Mouse (Mus musculus) neural tube, embryonic 12.5 days (tissue): ENCODE data around the gene Kirrel3. TPM values are rescaled to one million over a fixed set of nuclear protein-coding genes. Genes with fewer than 3 reads are reported as not detected.

Experiments
- ATAC-seq: fragments of 200-750 bp; cut with Nextera tagmentation; 2 replicates; pipeline ENCODE4 v1.8.0; 2017; ENCODE audit warnings: low read depth, mild to moderate bottlenecking, moderate TSS enrichment, moderate library complexity; ENCODE audit not compliant: low FRiP score
- H3K27ac ChIP-seq: fragments of 300-500 bp; sonication (generic); 2 replicates; pipeline ENCODE4 v1.5.1; 2016
- H3K27me3 ChIP-seq: fragments of 300-500 bp; sonication (generic); replicated peaks from 2 replicates; pipeline ENCODE4 v1.6.1; 2016; ENCODE audit warnings: mild to moderate bottlenecking
- H3K36me3 ChIP-seq: fragments of 300-500 bp; sonication (generic); 2 replicates; pipeline ENCODE4 v1.6.1; 2016; ENCODE audit warnings: mild to moderate bottlenecking
- H3K4me1 ChIP-seq: fragments of 300-500 bp; sonication (generic); 2 replicates; pipeline ENCODE4 v1.6.1; 2016
- H3K4me2 ChIP-seq: fragments of 300-500 bp; sonication (generic); replicated peaks from 2 replicates; pipeline ENCODE4 v1.6.1; 2016; ENCODE audit warnings: mild to moderate bottlenecking
- H3K4me3 ChIP-seq: fragments of 300-500 bp; sonication (generic); 2 replicates; pipeline ENCODE4 v1.5.1; 2016
- H3K9ac ChIP-seq: fragments of 300-500 bp; sonication (generic); 2 replicates; pipeline ENCODE4 v1.6.1; 2016; ENCODE audit warnings: mild to moderate bottlenecking
- H3K9me3 ChIP-seq: fragments of 300-500 bp; sonication (generic); 2 replicates; pipeline ENCODE4 v1.6.1; 2016; ENCODE audit warnings: mild to moderate bottlenecking
- WGBS: fragments of 180-500 bp; shearing (Covaris S2); methylation state at CpG from one replicate; pipeline ENCODE4 v1.1.7; 2016; 5-methylcytosine and 5-hydroxymethylcytosine counted together
- polyA plus RNA-seq: library from polyadenylated mRNA; unstranded; fragments of >200 nt; fragmentation: Nextera tagmentation; extraction: Ambion mirVana; gene quantifications from 2 replicates; pipeline ENCODE4 v1.2.1, GENCODE M21; 2016

Gene Kirrel3
- polyA plus RNA-seq, 1 experiment from 2014 or later, result 12.7 TPM

- H3K9me3 ChIP-seq, result no peaks in the 10 kb centered on the region
- peak; percentile 41; the same call in 1 of the 2 replicates for ATAC-seq
- H3K27ac ChIP-seq, result no peak overlapping the region
Observed at GRCm38 (mm10) chr9:34824358-34825088, 338.8 kb downstream of the Kirrel3 start.

GRCm38 (mm10) chr9:34825089-34825400 lies 339.4 kb downstream of the Kirrel3 start:
- no peaks in the 10 kb centered on the region for H3K36me3 ChIP-seq
- no peaks in the 10 kb centered on the region for H3K27me3 ChIP-seq
- WGBS, result 46% methylated on average over 2 of the region's 2 CpGs
- peaks cover 4% of the 10 kb centered on the region; the same call in 1 of the 2 replicates for H3K4me1 ChIP-seq
- H3K9ac ChIP-seq, result no peak overlapping the region
- H3K27ac ChIP-seq, result no peak overlapping the region
- no peak overlapping the region for H3K4me3 ChIP-seq
- peak; percentile 65 for ATAC-seq
- no peaks in the 10 kb centered on the region for H3K9me3 ChIP-seq
- H3K4me2 ChIP-seq, result no peak overlapping the region

More at GRCm38 (mm10) chr9:34824358-34825088, 338.8 kb downstream of the Kirrel3 start:
- 73% methylated on average over 18 of the region's 18 CpGs for WGBS
- Histone ChIP-seq H3K4me2 (no peak overlapping the region), H3K4me3 (no peak overlapping the region), H3K36me3 (no peaks in the 10 kb centered on the region), H3K4me1 (peaks cover 4% of the 10 kb centered on the region; the same call in 1 of the 2 replicates), H3K9ac (no peak overlapping the region), H3K27me3 (no peaks in the 10 kb centered on the region)

DNA sequence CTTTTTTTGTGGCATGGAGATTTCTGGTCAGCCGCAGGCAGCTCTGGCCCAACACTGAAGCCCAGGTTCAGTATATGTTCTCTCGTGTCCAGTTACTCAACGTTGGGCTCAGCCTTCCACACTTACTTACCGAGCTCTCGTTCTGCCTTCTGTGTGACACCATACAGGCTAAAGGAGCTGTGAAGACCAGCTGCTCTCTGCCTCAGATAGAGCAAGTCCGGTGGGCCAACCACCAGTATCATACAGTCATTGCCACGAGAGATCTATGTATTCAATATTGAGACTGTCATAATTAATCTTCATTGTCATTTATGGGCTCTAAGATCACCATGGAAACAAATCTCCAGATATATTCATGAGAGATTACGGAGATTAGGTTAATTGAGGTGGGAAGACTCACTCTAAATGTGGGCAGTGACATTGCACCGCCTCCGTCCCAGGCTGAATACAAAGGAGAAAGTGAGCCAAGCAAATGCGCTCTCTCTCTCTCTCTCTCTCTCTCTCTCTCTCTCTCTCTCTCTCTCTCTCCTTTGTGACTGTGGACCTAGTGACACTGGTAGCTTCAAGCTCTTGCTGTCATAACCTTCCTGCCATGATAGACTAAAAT lies 339.8 kb downstream of the Kirrel3 start:
- Histone ChIP-seq H3K9me3 (no peaks in the 10 kb centered on the region), H3K4me3 (no peak overlapping the region), H3K4me2 (no peak overlapping the region), H3K36me3 (no peaks in the 10 kb centered on the region), H3K27me3 (no peaks in the 10 kb centered on the region), H3K9ac (no peak overlapping the region), H3K4me1 (peaks cover 4% of the 10 kb centered on the region; the same call in 1 of the 2 replicates), H3K27ac (no peak overlapping the region)
- peak; percentile 75 for ATAC-seq
- WGBS, result 57% methylated on average over 11 of the region's 11 CpGs

DNA sequence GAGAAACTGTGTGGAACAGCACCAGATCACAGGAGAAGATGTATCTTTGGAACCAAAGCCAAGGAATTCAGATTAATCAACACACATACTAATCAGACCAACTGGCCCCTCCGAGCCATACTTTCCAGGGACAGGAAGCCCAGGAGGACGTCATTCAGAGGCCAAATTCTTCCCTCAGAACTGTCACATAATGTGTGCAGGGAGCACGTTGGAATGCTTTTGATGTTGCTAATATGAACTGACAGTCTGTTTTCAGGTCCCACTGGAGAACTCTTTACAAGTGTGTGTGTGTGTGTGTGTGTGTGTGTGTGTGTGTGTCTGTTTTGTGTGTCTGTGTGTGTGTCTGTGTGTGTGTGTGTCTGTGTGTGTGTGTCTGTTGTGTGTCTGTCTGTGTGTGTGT lies 345.0 kb downstream of the Kirrel3 start:
- H3K36me3 ChIP-seq, result no peaks in the 10 kb centered on the region
- H3K4me3 ChIP-seq, result no peak overlapping the region
- H3K27me3 ChIP-seq, result no peaks in the 10 kb centered on the region
- H3K4me1 ChIP-seq, result peaks cover 4% of the 10 kb centered on the region; the same call in 1 of the 2 replicates
- no peak for ATAC-seq
- 59% methylated on average over 3 of the region's 3 CpGs for WGBS
- H3K9me3 ChIP-seq, result no peaks in the 10 kb centered on the region
- H3K27ac ChIP-seq, result no peak overlapping the region
- H3K4me2 ChIP-seq, result no peak overlapping the region
- no peak overlapping the region for H3K9ac ChIP-seq

- H3K4me2 ChIP-seq, result no peak overlapping the region
- no peak for ATAC-seq
- no peaks in the 10 kb centered on the region for H3K36me3 ChIP-seq
- no peaks in the 10 kb centered on the region for H3K9me3 ChIP-seq
- H3K27me3 ChIP-seq, result no peaks in the 10 kb centered on the region
- H3K4me3 ChIP-seq, result no peak overlapping the region
- no peak overlapping the region for H3K27ac ChIP-seq
- WGBS, result 69% methylated on average over 2 of the region's 2 CpGs
- no peaks in the 10 kb centered on the region for H3K4me1 ChIP-seq
- no peak overlapping the region for H3K9ac ChIP-seq
Observed at GRCm38 (mm10) chr9:34836801-34837200, 351.1 kb downstream of the Kirrel3 start.

- Histone ChIP-seq H3K4me3 (no peak overlapping the region), H3K9me3 (no peaks in the 10 kb centered on the region), H3K9ac (no peak overlapping the region), H3K27me3 (no peaks in the 10 kb centered on the region), H3K27ac (no peak overlapping the region), H3K4me1 (no peaks in the 10 kb centered on the region), H3K4me2 (no peak overlapping the region), H3K36me3 (no peaks in the 10 kb centered on the region)
- 37% methylated on average over 10 of the region's 10 CpGs for WGBS
- no peak for ATAC-seq
Observed at GRCm38 (mm10) chr9:34837700-34838462, 352.2 kb downstream of the Kirrel3 start.

- H3K36me3 ChIP-seq, result no peaks in the 10 kb centered on the region
- H3K27ac ChIP-seq, result no peak overlapping the region
- H3K9ac ChIP-seq, result no peak overlapping the region
- no peaks in the 10 kb centered on the region for H3K4me1 ChIP-seq
- H3K4me3 ChIP-seq, result no peak overlapping the region
- H3K9me3 ChIP-seq, result no peaks in the 10 kb centered on the region
- H3K27me3 ChIP-seq, result no peaks in the 10 kb centered on the region
- WGBS, result 84% methylated on average over 10 of the region's 10 CpGs
- H3K4me2 ChIP-seq, result no peak overlapping the region
- ATAC-seq, result no peak
Observed at GRCm38 (mm10) chr9:34843275-34843965, 357.7 kb downstream of the Kirrel3 start.

- no peaks in the 10 kb centered on the region for H3K4me1 ChIP-seq
- H3K27me3 ChIP-seq, result no peaks in the 10 kb centered on the region
- H3K4me3 ChIP-seq, result no peak overlapping the region
- no peak overlapping the region for H3K9ac ChIP-seq
- H3K36me3 ChIP-seq, result no peaks in the 10 kb centered on the region
- H3K27ac ChIP-seq, result no peak overlapping the region
- no peaks in the 10 kb centered on the region for H3K9me3 ChIP-seq
- WGBS, result 42% methylated on average over 1 of the region's 1 CpGs
- no peak for ATAC-seq
- H3K4me2 ChIP-seq, result no peak overlapping the region
Observed at GRCm38 (mm10) chr9:34846440-34846839, 360.7 kb downstream of the Kirrel3 start.

- H3K27me3 ChIP-seq, result no peaks in the 10 kb centered on the region
- WGBS, result 56% methylated on average over 5 of the region's 5 CpGs
- H3K4me2 ChIP-seq, result no peak overlapping the region
- no peak overlapping the region for H3K9ac ChIP-seq
- ATAC-seq, result no peak
- no peaks in the 10 kb centered on the region for H3K9me3 ChIP-seq
- H3K4me1 ChIP-seq, result no peaks in the 10 kb centered on the region
- H3K4me3 ChIP-seq, result no peak overlapping the region
- H3K36me3 ChIP-seq, result no peaks in the 10 kb centered on the region
- H3K27ac ChIP-seq, result no peak overlapping the region
Observed at GRCm38 (mm10) chr9:34847664-34848063, 362.0 kb downstream of the Kirrel3 start.

GRCm38 (mm10) chr9:34851136-34851535 lies 365.4 kb downstream of the Kirrel3 start:
- Histone ChIP-seq H3K36me3 (no peaks in the 10 kb centered on the region), H3K9me3 (no peaks in the 10 kb centered on the region), H3K27me3 (no peaks in the 10 kb centered on the region), H3K27ac (no peak overlapping the region), H3K4me3 (no peak overlapping the region), H3K4me2 (no peak overlapping the region), H3K9ac (no peak overlapping the region), H3K4me1 (no peaks in the 10 kb centered on the region; the same call in 1 of the 2 replicates)
- 90% methylated on average over 4 of the region's 4 CpGs for WGBS
- no peak for ATAC-seq

DNA sequence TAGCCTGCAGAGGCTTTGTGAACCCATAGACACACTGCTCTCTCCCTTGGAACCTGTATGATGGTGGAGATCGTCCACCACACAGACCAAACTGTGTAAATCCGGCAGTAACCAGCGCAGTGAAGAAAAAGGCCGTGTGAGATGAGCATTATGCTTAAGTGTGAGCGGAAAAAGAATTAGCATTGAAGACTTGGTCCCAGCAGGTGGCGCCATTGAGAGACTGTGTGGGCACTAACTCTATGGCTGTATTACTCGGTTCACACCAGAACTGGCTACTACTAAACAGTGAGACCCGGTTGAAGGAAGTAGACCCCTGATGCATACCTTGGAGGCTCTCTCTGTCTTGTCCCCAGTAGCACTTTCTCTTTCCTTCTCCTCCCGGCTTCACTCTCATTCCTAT lies 371.9 kb downstream of the Kirrel3 start:
- Histone ChIP-seq H3K27me3 (no peaks in the 10 kb centered on the region), H3K9me3 (no peaks in the 10 kb centered on the region), H3K4me3 (no peak overlapping the region), H3K9ac (no peak overlapping the region), H3K4me1 (no peaks in the 10 kb centered on the region; the same call in 1 of the 2 replicates), H3K4me2 (no peak overlapping the region), H3K36me3 (no peaks in the 10 kb centered on the region), H3K27ac (no peak overlapping the region)
- no peak for ATAC-seq
- WGBS, result 64% methylated on average over 9 of the region's 9 CpGs

DNA sequence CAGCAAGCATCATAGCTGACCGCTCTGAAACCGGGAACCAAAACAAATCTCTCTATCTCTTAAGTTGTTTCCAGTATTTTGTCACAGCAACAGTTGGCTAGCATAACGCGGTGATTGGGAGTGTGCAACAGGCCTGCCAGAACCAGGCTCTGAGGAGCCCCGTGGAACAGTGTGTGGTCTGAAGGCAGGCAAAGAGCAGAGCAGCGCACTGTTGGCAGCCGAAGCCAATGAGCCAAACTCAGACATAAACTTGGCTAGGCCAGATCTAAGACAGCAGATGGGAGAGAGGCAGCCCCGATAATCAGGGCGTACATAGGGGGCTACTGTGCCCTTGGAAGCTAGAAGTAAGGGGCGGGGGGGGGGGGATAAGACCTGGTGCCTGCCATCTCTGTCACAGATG lies 372.4 kb downstream of the Kirrel3 start:
- no peak overlapping the region for H3K9ac ChIP-seq
- H3K36me3 ChIP-seq, result no peaks in the 10 kb centered on the region
- no peak overlapping the region for H3K4me3 ChIP-seq
- no peak overlapping the region for H3K4me2 ChIP-seq
- no peaks in the 10 kb centered on the region; the same call in 1 of the 2 replicates for H3K4me1 ChIP-seq
- H3K27me3 ChIP-seq, result no peaks in the 10 kb centered on the region
- ATAC-seq, result no peak
- 93% methylated on average over 10 of the region's 10 CpGs for WGBS
- no peaks in the 10 kb centered on the region for H3K9me3 ChIP-seq
- no peak overlapping the region for H3K27ac ChIP-seq
